Mouse (Mus musculus): ENCODE measurements around the gene Ndufb5. TPM values are rescaled to one million over a fixed set of nuclear protein-coding genes. Genes with fewer than 3 reads are reported as not detected.

Ndufb5 gene
- polyA plus RNA-seq (2017; shearing (Covaris generic)), result 205 TPM

GRCm38 (mm10) chr3:32736244-32737171 lies at the start of gene Ndufb5:
Ndufb5 (plus strand) TSS chr3:32736990.

GRCm38 (mm10) chr3:32705647-32706348 lies 31.0 kb upstream of the Ndufb5 start, which contains the start of gene Actl6a:
Actl6a (plus strand) TSS chr3:32706298.

GRCm38 (mm10) chr3:32737172-32737655 lies 424 bp downstream of the Ndufb5 start, which contains the start of gene Mrpl47:
Mrpl47 (minus strand) TSS chr3:32737605.

Other genes with a start within 250 kb of the Ndufb5 start
- 0.42 TPM for gene Kcnmb3, start 244.8 kb upstream of the Ndufb5 start, polyA plus RNA-seq (2017; shearing (Covaris generic))
- gene Zfp639, start 226.7 kb upstream of the Ndufb5 start, polyA plus RNA-seq (2017; shearing (Covaris generic)), result 34.1 TPM
- gene Mfn1, start 207.5 kb upstream of the Ndufb5 start, polyA plus RNA-seq (2017; shearing (Covaris generic)), result 9.8 TPM
- 11.4 TPM for gene Gnb4, start 120.4 kb upstream of the Ndufb5 start, polyA plus RNA-seq (2017; shearing (Covaris generic))
- gene Actl6a, start 30.7 kb upstream of the Ndufb5 start, polyA plus RNA-seq (2017; shearing (Covaris generic)), result 117 TPM
- gene Mrpl47, start 615 bp downstream of the Ndufb5 start, polyA plus RNA-seq (2017; shearing (Covaris generic)), result 27.0 TPM
- gene Usp13, start 80.6 kb downstream of the Ndufb5 start, polyA plus RNA-seq (2017; shearing (Covaris generic)), result not detected